Mouse (Mus musculus) midbrain, embryonic 11.5 days (tissue): ENCODE data around the gene Kdelr1. TPM values are rescaled to one million over a fixed set of nuclear protein-coding genes. Genes with fewer than 3 reads are reported as not detected.
"Not testable (repeated sequence)": the region's sequence is repeated elsewhere in the genome, so short reads cannot be mapped to it uniquely, and the experiment has no call there.

Experiments
- ATAC-seq: fragments of 200-750 bp; cut with Nextera tagmentation; 2 replicates; pipeline ENCODE4 v1.8.0; 2017; ENCODE audit warnings: moderate TSS enrichment, moderate library complexity; ENCODE audit not compliant: low FRiP score
- DNase-seq: peaks from one replicate; pipeline ENCODE4 v3.0.0; 2015; ENCODE audit warnings: low spot score; ENCODE audit errors: missing footprints
- H3K27ac ChIP-seq: fragments of 300-500 bp; sonication (generic); 2 replicates; pipeline ENCODE4 v1.5.1; 2014; ENCODE audit warnings: low read depth, low read length
- H3K27me3 ChIP-seq: fragments of 300-500 bp; sonication (generic); 2 replicates; pipeline ENCODE4 v1.6.1; 2014; ENCODE audit warnings: mild to moderate bottlenecking, low read length, moderate library complexity, mixed read lengths; ENCODE audit not compliant: control insufficient read depth, insufficient read depth
- H3K36me3 ChIP-seq: fragments of 300-500 bp; sonication (generic); 2 replicates; pipeline ENCODE4 v1.6.1; 2014; ENCODE audit warnings: mild to moderate bottlenecking, low read length, moderate library complexity, mixed read lengths; ENCODE audit not compliant: control insufficient read depth, insufficient read depth
- H3K4me1 ChIP-seq: fragments of 300-500 bp; sonication (generic); 2 replicates; pipeline ENCODE4 v1.6.1; 2014; ENCODE audit warnings: low read length; ENCODE audit not compliant: control insufficient read depth, insufficient read depth
- H3K4me2 ChIP-seq: fragments of 300-500 bp; sonication (generic); 2 replicates; pipeline ENCODE4 v1.6.1; 2014; ENCODE audit warnings: mild to moderate bottlenecking, moderate library complexity
- H3K4me3 ChIP-seq: fragments of 300-500 bp; sonication (generic); 2 replicates; pipeline ENCODE4 v1.5.1; 2014; ENCODE audit warnings: low read depth, low read length
- H3K9ac ChIP-seq: fragments of 300-500 bp; sonication (generic); 2 replicates; pipeline ENCODE4 v1.6.1; 2014; ENCODE audit warnings: low read length
- H3K9me3 ChIP-seq: fragments of 300-500 bp; sonication (generic); 2 replicates; pipeline ENCODE4 v1.6.1; 2016; ENCODE audit warnings: low read length; ENCODE audit not compliant: control insufficient read depth
- WGBS: fragments of 180-500 bp; shearing (Covaris S2); extraction: QIAGEN DNeasy Blood & Tissue Kit; methylation state at CpG from one replicate; pipeline ENCODE4 v1.1.7; 2014; 5-methylcytosine and 5-hydroxymethylcytosine counted together
- polyA plus RNA-seq: library from polyadenylated mRNA; unstranded; fragments of >200 nt; fragmentation: Nextera tagmentation; extraction: Ambion mirVana; gene quantifications from 2 replicates; pipeline ENCODE4 v1.2.1, GENCODE M21; 2014

Gene Kdelr1
- polyA plus RNA-seq, 1 experiment from 2014 or later = 76.7 TPM

DNA sequence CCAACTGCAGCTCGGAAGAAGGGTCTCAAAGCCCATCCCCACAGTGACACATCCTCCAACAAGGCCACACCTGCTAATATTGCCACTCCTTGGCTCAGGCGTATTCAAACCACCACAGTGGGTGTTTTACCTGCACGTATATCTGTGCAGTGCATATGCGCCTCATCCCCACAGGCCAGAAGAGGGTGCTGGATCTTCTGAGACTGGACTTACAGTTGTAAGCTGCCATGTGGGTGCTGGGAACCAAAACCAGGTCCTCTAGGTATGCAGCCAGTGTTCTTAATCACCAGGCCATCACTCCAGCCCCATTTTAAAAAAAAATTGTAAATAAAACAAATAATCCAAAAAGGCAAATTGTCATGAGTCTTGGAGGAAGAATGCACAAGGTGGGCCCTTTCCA is 8.0 kb downstream of the Kdelr1 start:
- H3K9me3 ChIP-seq = no peaks in the 10 kb centered on the region
- H3K27me3 ChIP-seq = no peaks in the 10 kb centered on the region
- 98% methylated on average over 4 of the region's 4 CpGs for WGBS
- DNase-seq (no peak), ATAC-seq (no peak)
- H3K4me2 ChIP-seq = no peak overlapping the region
- H3K9ac ChIP-seq = no peak overlapping the region
- H3K36me3 ChIP-seq = peaks cover 29% of the 10 kb centered on the region
- H3K27ac ChIP-seq = no peak overlapping the region
- no peaks in the 10 kb centered on the region for H3K4me1 ChIP-seq
- H3K4me3 ChIP-seq = no peak overlapping the region

DNA sequence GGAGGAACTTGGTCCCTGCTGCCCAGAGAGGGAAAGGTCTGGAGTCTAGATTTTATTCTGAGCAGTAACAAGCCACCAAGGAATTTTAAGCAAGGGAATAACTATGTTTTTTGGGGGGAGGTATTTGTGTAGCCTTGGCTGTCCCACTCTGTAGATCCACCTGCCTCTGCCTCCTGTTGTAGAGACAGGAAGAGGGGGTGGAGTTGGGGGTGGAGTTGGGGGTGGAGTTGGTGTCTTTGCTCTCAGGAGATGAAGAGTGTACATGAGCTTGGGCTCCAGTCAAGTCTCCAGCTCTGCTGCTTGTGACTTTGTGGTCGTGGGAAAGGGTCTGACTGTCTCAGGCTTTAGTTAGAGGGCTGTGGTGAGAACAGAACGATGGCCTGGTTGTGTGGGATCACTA is 8.4 kb downstream of the Kdelr1 start:
- no peak for ATAC-seq

DNA sequence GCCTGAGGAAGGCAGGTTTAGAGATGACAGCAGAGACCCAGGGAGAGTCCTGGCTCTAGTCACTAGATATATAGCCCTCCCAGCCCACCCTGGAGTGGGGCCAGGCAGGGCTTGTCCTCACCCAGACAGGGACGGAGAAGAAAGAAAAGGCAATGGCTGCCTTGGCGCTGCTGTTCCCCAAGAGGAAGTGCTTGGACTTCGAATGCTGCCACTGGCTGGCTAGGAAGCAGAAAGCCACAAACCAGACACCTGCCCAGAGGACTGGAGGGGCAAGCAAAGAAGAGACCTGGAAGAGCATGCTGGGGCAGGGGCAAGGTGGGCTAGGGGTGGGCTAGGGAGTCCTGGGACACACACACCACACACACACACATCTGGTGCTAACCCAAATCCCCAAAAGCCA is 14.7 kb downstream of the Kdelr1 start:
- Histone ChIP-seq H3K9ac (no peak overlapping the region), H3K4me3 (no peak overlapping the region), H3K4me2 (no peak overlapping the region), H3K36me3 (peaks cover 11% of the 10 kb centered on the region; the same call in 1 of the 2 replicates), H3K9me3 (no peaks in the 10 kb centered on the region), H3K27me3 (no peaks in the 10 kb centered on the region), H3K4me1 (no peaks in the 10 kb centered on the region), H3K27ac (no peak overlapping the region)
- WGBS = 66% methylated on average over 3 of the region's 3 CpGs
- DNase-seq (no peak), ATAC-seq (no peak)

More for the DNA sequence above, 8.4 kb downstream of the Kdelr1 start:
- no peaks in the 10 kb centered on the region for H3K27me3 ChIP-seq
- DNase-seq = no peak
- 97% methylated on average over 2 of the region's 2 CpGs for WGBS
- H3K4me3 ChIP-seq = no peak overlapping the region
- peaks cover 27% of the 10 kb centered on the region for H3K36me3 ChIP-seq
- H3K27ac ChIP-seq = no peak overlapping the region
- H3K4me2 ChIP-seq = no peak overlapping the region
- no peaks in the 10 kb centered on the region for H3K4me1 ChIP-seq
- H3K9me3 ChIP-seq = no peaks in the 10 kb centered on the region
- H3K9ac ChIP-seq = no peak overlapping the region

GRCm38 (mm10) chr7:45892651-45893050 is 20.1 kb downstream of the Kdelr1 start:
- no peaks in the 10 kb centered on the region for H3K36me3 ChIP-seq
- no peaks in the 10 kb centered on the region for H3K9me3 ChIP-seq
- ATAC-seq = no peak
- H3K4me1 ChIP-seq = peaks cover 6% of the 10 kb centered on the region; the same call in 1 of the 2 replicates
- 77% methylated on average over 2 of the region's 2 CpGs for WGBS
- H3K27me3 ChIP-seq = no peaks in the 10 kb centered on the region
- DNase-seq = no peak
- no peak overlapping the region for H3K4me3 ChIP-seq
- no peak overlapping the region for H3K4me2 ChIP-seq
- H3K9ac ChIP-seq = no peak overlapping the region
- H3K27ac ChIP-seq = no peak overlapping the region

- no peak overlapping the region for H3K9ac ChIP-seq
- WGBS = 80% methylated on average over 6 of the region's 6 CpGs
- H3K27ac ChIP-seq = no peak overlapping the region
These were observed 23.5 kb downstream of the Kdelr1 start for GRCm38 (mm10) chr7:45895931-45896516.

GRCm38 (mm10) chr7:45896517-45897257 is 24.1 kb downstream of the Kdelr1 start, which contains the start of the genes Syngr4 and Tmem143:
TSS of gene Syngr4 (minus strand) at chr7:45896714.
TSS of gene Tmem143 (plus strand) at chr7:45896941.
- peak within 1 kb of the TSS; percentile 65 for H3K9ac ChIP-seq
- peak; percentile 90 for ATAC-seq
- no peaks in the 10 kb centered on the region for H3K36me3 ChIP-seq
- DNase-seq = peak; percentile 99
- peaks cover 10% of the 10 kb centered on the region; the same call in 1 of the 2 replicates for H3K4me1 ChIP-seq
- H3K4me2 ChIP-seq = peak within 1 kb of the TSS; percentile 70
- under 1% methylated on average over 40 of the region's 40 CpGs for WGBS
- peak within 1 kb of the TSS; percentile 15; the same call in 1 of the 2 replicates for H3K27ac ChIP-seq
- no peaks in the 10 kb centered on the region for H3K27me3 ChIP-seq
- no peaks in the 10 kb centered on the region for H3K9me3 ChIP-seq
- peak within 1 kb of the TSS; percentile 38 for H3K4me3 ChIP-seq

More at GRCm38 (mm10) chr7:45895931-45896516, 23.5 kb downstream of the Kdelr1 start:
- peak; percentile 38 for ATAC-seq
- Histone ChIP-seq H3K4me1 (peaks cover 10% of the 10 kb centered on the region; the same call in 1 of the 2 replicates), H3K27me3 (no peaks in the 10 kb centered on the region), H3K4me3 (0 out of 2 replicates have a peak overlapping the region, but pooled peaks have one; percentile 38), H3K36me3 (no peaks in the 10 kb centered on the region), H3K4me2 (peak overlapping the region; percentile 26; the same call in 1 of the 2 replicates), H3K9me3 (no peaks in the 10 kb centered on the region)
- DNase-seq = no peak

- peak overlapping the region; percentile 65 for H3K9ac ChIP-seq
- 1% methylated on average over 19 of the region's 19 CpGs for WGBS
- H3K27me3 ChIP-seq = no peaks in the 10 kb centered on the region
- peak overlapping the region; percentile 15; the same call in 1 of the 2 replicates for H3K27ac ChIP-seq
- peak overlapping the region; percentile 70 for H3K4me2 ChIP-seq
- ATAC-seq = peak; percentile 73
- H3K4me3 ChIP-seq = peak overlapping the region; percentile 38
- peaks cover 10% of the 10 kb centered on the region; the same call in 1 of the 2 replicates for H3K4me1 ChIP-seq
- DNase-seq = peak; percentile 92
- H3K36me3 ChIP-seq = no peaks in the 10 kb centered on the region
- H3K9me3 ChIP-seq = no peaks in the 10 kb centered on the region
These were observed 24.7 kb downstream of the Kdelr1 start for GRCm38 (mm10) chr7:45897258-45897757.

DNA sequence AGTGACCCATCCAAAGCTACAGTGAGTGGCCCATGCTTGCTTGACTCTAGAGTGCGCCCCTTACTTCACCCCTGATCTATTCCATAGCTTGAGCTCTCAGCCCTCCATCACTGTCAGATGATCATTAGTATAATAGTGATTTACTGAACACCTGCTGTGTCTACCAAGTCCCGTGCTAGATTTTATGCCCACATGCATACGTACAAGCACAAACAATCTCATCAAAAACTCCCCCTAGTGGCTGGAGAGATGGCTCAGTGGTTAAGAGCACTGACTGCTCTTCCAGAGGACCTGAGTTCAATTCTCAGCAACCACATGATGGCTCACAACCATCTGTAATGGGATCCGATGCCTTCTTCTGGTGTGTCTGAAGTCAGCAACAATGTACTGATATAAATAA is 25.6 kb downstream of the Kdelr1 start:
- not testable (repeated sequence) for H3K27me3 ChIP-seq, ATAC-seq, H3K4me2 ChIP-seq, H3K4me3 ChIP-seq, H3K36me3 ChIP-seq, H3K9me3 ChIP-seq, H3K9ac ChIP-seq, H3K27ac ChIP-seq, DNase-seq, H3K4me1 ChIP-seq
- WGBS = 64% methylated on average over 4 of the region's 4 CpGs

GRCm38 (mm10) chr7:45901562-45901961 is 29.0 kb downstream of the Kdelr1 start:
- Histone ChIP-seq H3K9ac (no peak overlapping the region), H3K27ac (no peak overlapping the region), H3K36me3 (no peaks in the 10 kb centered on the region), H3K27me3 (no peaks in the 10 kb centered on the region), H3K4me2 (no peak overlapping the region), H3K9me3 (no peaks in the 10 kb centered on the region), H3K4me1 (peaks cover 10% of the 10 kb centered on the region; the same call in 1 of the 2 replicates), H3K4me3 (no peak overlapping the region)
- ATAC-seq = no peak
- DNase-seq = no peak
- 61% methylated on average over 5 of the region's 5 CpGs for WGBS
